Mouse (Mus musculus) neural tube, embryonic 15.5 days (tissue): ENCODE measurements around the gene Slc5a5. TPM values are rescaled to one million over a fixed set of nuclear protein-coding genes. Genes with fewer than 3 reads are reported as not detected.

Source experiments
- ATAC-seq: fragments of 200-750 bp; cut with Nextera tagmentation; 2 replicates; pipeline ENCODE4 v1.8.0; 2017; ENCODE audit warnings: mild to moderate bottlenecking, moderate TSS enrichment, moderate library complexity; ENCODE audit not compliant: low FRiP score
- H3K27ac ChIP-seq: fragments of 300-500 bp; sonication (generic); replicated peaks from 2 replicates; pipeline ENCODE4 v1.5.1; 2015; ENCODE audit warnings: mild to moderate bottlenecking, inconsistent platforms
- H3K27me3 ChIP-seq: fragments of 300-500 bp; sonication (generic); replicated peaks from 2 replicates; pipeline ENCODE4 v1.6.1; 2015; ENCODE audit warnings: inconsistent platforms
- H3K36me3 ChIP-seq: fragments of 300-500 bp; sonication (generic); 2 replicates; pipeline ENCODE4 v1.6.1; 2015; ENCODE audit warnings: inconsistent platforms
- H3K4me1 ChIP-seq: fragments of 300-500 bp; sonication (generic); 2 replicates; pipeline ENCODE4 v1.6.1; 2015; ENCODE audit warnings: inconsistent platforms
- H3K4me2 ChIP-seq: fragments of 300-500 bp; sonication (generic); 2 replicates; pipeline ENCODE4 v1.6.1; 2015; ENCODE audit warnings: inconsistent platforms, mild to moderate bottlenecking, moderate library complexity
- H3K4me3 ChIP-seq: fragments of 300-500 bp; sonication (generic); replicated peaks from 2 replicates; pipeline ENCODE4 v1.5.1; 2015; ENCODE audit warnings: mild to moderate bottlenecking, inconsistent platforms
- H3K9ac ChIP-seq: fragments of 300-500 bp; sonication (generic); replicated peaks from 2 replicates; pipeline ENCODE4 v1.6.1; 2015; ENCODE audit warnings: mild to moderate bottlenecking, inconsistent platforms
- H3K9me3 ChIP-seq: fragments of 300-500 bp; sonication (generic); replicated peaks from 2 replicates; pipeline ENCODE4 v1.6.1; 2016; ENCODE audit warnings: inconsistent platforms
- WGBS: fragments of 180-500 bp; shearing (Covaris S2); methylation state at CpG from one replicate; pipeline ENCODE4 v1.1.7; 2015; ENCODE audit warnings: mixed read lengths; 5-methylcytosine and 5-hydroxymethylcytosine counted together
- polyA plus RNA-seq: library from polyadenylated mRNA; unstranded; fragments of >200 nt; fragmentation: Nextera tagmentation; extraction: Ambion mirVana; gene quantifications from 2 replicates; pipeline ENCODE4 v1.2.1, GENCODE M21; 2015

Slc5a5 gene
- polyA plus RNA-seq, 1 experiment from 2014 or later: 3.3 TPM

DNA sequence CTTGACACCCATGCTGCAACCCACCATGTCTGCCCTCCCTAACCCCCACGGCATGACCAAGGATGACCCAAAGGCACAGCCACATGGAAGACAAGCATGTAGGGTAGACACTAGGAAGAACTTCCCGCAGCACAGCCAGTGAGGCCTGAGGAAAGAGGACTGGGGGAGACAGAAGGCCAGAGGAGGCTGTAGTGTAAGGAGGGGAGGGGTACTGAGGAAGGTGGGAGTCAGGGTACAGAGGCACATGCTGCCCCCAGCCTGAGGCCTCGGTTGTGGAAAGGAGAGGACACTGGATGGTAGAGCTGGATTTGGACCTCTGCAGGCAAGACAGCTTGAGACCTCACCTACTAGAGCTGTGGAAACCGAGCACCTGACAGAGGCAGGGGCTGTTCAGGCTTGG lies 41.6 kb downstream of the Slc5a5 start:
- Histone ChIP-seq H3K4me3 (no peak overlapping the region), H3K36me3 (peaks cover 12% of the 10 kb centered on the region; the same call in 1 of the 2 replicates), H3K4me1 (peaks cover 10% of the 10 kb centered on the region), H3K9ac (no peak overlapping the region), H3K27ac (no peak overlapping the region), H3K4me2 (no peak overlapping the region), H3K9me3 (no peaks in the 10 kb centered on the region), H3K27me3 (no peaks in the 10 kb centered on the region)
- 85% methylated on average over 4 of the region's 4 CpGs for WGBS
- ATAC-seq: no peak

DNA sequence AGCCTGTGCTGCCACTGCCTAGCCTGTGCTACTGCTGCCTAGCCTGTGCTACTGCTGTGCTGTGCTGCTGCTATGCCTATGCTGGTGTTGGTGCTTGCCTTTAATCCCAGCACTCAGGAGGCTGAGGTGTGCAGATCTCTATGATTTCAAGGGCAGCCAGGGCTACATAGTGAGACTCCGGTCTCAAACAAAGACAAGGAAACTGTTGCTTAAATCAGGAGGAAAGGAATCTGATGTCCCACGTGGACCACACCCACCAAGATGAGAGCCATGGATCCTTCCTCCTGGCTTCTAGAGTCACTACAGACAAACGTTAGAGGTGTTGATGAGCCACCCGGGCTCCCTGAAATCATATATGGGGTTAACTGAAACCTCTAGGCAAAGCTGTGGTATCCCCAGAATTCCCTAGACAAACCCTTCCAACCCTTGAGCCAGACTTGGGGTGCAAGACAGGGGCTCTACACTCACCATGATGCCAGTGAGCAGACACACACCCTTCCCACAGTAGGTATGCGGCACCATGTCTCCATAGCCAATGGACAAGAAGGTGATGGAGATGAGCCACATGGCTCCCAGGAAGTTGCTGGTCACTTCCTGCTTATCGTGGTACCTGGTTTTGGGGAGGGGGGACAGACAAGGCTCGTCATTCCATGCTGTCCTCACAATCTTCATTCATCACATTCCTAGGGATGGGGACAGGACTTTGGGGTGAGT lies 42.3 kb downstream of the Slc5a5 start:
- H3K27me3 ChIP-seq: no peaks in the 10 kb centered on the region
- peaks cover 8% of the 10 kb centered on the region for H3K4me1 ChIP-seq
- H3K4me2 ChIP-seq: no peak overlapping the region
- no peak for ATAC-seq
- H3K9ac ChIP-seq: no peak overlapping the region
- H3K9me3 ChIP-seq: no peaks in the 10 kb centered on the region
- no peak overlapping the region for H3K4me3 ChIP-seq
- no peak overlapping the region for H3K27ac ChIP-seq
- peaks cover 12% of the 10 kb centered on the region; the same call in 1 of the 2 replicates for H3K36me3 ChIP-seq
- WGBS: 84% methylated on average over 7 of the region's 7 CpGs

GRCm38 (mm10) chr8:70849333-70849990 lies 43.1 kb downstream of the Slc5a5 start:
- Histone ChIP-seq H3K27ac (no peak overlapping the region), H3K9me3 (no peaks in the 10 kb centered on the region), H3K36me3 (peaks cover 12% of the 10 kb centered on the region; the same call in 1 of the 2 replicates), H3K4me1 (peaks cover 8% of the 10 kb centered on the region; the same call in 1 of the 2 replicates), H3K4me3 (no peak overlapping the region), H3K4me2 (no peak overlapping the region), H3K27me3 (no peaks in the 10 kb centered on the region), H3K9ac (no peak overlapping the region)
- no peak for ATAC-seq
- 86% methylated on average over 3 of the region's 3 CpGs for WGBS

DNA sequence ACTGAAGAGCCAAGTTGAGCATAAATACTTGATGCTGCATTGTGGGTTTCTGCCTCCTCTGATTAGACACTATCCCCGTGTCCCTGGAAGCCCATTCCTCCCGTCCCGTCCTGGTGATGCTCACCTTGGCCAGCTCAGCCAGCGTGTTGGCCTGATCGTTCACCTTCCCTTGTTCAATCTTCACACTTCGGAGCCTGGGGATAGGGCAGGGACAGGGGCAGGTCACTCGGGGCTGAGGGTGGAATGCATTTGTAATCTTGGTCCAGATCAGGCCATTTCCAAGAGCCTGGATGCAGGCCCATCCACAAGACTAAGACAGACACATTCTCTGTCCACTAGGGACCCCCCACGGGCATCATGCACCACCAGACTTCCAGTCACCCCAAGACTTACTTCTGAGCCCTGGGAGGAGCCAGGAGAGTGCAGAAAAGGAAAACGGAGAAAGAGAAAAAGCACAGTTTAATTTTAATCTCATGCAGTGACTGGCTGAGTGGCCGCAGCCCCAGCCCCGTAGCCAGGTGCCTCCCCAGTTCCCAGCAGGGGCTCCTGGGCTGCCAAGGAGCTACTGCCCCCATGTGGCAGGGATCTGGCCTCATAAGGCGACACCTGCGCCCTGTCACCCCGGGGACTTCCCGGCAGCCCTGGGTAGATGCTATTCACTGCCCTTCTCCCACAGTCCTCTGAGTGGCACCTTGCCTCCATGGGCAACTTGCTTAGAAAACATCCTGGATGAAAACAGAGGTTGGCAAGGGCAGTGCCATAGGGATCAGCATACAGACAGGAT lies 46.0 kb downstream of the Slc5a5 start:
- 57% methylated on average over 15 of the region's 15 CpGs for WGBS
- no peak overlapping the region for H3K9ac ChIP-seq
- no peaks in the 10 kb centered on the region for H3K9me3 ChIP-seq
- no peak for ATAC-seq
- peaks cover 10% of the 10 kb centered on the region; the same call in 1 of the 2 replicates for H3K36me3 ChIP-seq
- H3K27ac ChIP-seq: no peak overlapping the region
- H3K4me1 ChIP-seq: peaks cover 4% of the 10 kb centered on the region; the same call in 1 of the 2 replicates
- no peaks in the 10 kb centered on the region for H3K27me3 ChIP-seq
- H3K4me3 ChIP-seq: no peak overlapping the region
- no peak overlapping the region for H3K4me2 ChIP-seq

- Histone ChIP-seq H3K27me3 (no peaks in the 10 kb centered on the region), H3K9ac (no peak overlapping the region), H3K27ac (no peak overlapping the region), H3K9me3 (no peaks in the 10 kb centered on the region), H3K4me3 (no peak overlapping the region), H3K36me3 (peaks cover 7% of the 10 kb centered on the region; the same call in 1 of the 2 replicates), H3K4me1 (peaks cover 16% of the 10 kb centered on the region), H3K4me2 (no peak overlapping the region)
- ATAC-seq: no peak
- 40% methylated on average over 5 of the region's 5 CpGs for WGBS
Observed at GRCm38 (mm10) chr8:70845108-70845507, 47.4 kb downstream of the Slc5a5 start.

- H3K27me3 ChIP-seq: no peaks in the 10 kb centered on the region
- 2% methylated on average over 6 of the region's 6 CpGs for WGBS
- no peak overlapping the region for H3K4me2 ChIP-seq
- H3K4me3 ChIP-seq: no peak overlapping the region
- H3K36me3 ChIP-seq: peaks cover 5% of the 10 kb centered on the region; the same call in 1 of the 2 replicates
- H3K9ac ChIP-seq: no peak overlapping the region
- H3K9me3 ChIP-seq: no peaks in the 10 kb centered on the region
- no peak for ATAC-seq
- H3K27ac ChIP-seq: no peak overlapping the region
- H3K4me1 ChIP-seq: peaks cover 19% of the 10 kb centered on the region
Observed at GRCm38 (mm10) chr8:70844523-70844922, 48.0 kb downstream of the Slc5a5 start.

DNA sequence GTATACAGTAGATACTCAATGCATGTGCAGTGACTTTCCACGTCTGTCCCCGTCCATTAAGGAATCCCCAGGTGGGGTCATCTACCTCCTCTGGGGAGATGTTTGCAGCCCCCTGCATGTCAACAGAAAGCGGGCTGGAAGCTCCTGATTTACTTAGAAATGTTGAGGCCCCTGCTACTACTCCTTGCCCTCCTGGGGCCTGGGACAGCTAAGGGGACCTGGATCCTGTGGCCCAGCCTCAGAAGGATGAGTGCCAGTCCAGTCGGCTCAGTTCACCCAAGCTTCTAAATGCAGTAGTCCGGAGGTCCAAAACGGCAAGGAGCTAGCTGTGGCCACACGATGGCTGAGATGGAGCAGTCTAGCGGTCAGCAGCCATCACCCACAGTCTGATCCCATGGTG lies 48.6 kb downstream of the Slc5a5 start:
- Histone ChIP-seq H3K9ac (no peak overlapping the region), H3K4me2 (no peak overlapping the region)

GRCm38 (mm10) chr8:70843214-70843773 lies 49.3 kb downstream of the Slc5a5 start:
- Histone ChIP-seq H3K9me3 (no peaks in the 10 kb centered on the region), H3K27me3 (no peaks in the 10 kb centered on the region), H3K36me3 (peaks cover 5% of the 10 kb centered on the region; the same call in 1 of the 2 replicates), H3K4me1 (peaks cover 25% of the 10 kb centered on the region), H3K27ac (no peak overlapping the region), H3K9ac (no peak overlapping the region), H3K4me3 (no peak overlapping the region), H3K4me2 (no peak overlapping the region)
- ATAC-seq: no peak
- WGBS: 78% methylated on average over 5 of the region's 5 CpGs

More for the DNA sequence above, 48.6 kb downstream of the Slc5a5 start:
- 86% methylated on average over 8 of the region's 8 CpGs for WGBS
- no peaks in the 10 kb centered on the region for H3K9me3 ChIP-seq
- H3K4me1 ChIP-seq: peaks cover 19% of the 10 kb centered on the region
- no peak overlapping the region for H3K27ac ChIP-seq
- no peak for ATAC-seq
- peaks cover 5% of the 10 kb centered on the region; the same call in 1 of the 2 replicates for H3K36me3 ChIP-seq
- no peak overlapping the region for H3K4me3 ChIP-seq
- no peaks in the 10 kb centered on the region for H3K27me3 ChIP-seq

DNA sequence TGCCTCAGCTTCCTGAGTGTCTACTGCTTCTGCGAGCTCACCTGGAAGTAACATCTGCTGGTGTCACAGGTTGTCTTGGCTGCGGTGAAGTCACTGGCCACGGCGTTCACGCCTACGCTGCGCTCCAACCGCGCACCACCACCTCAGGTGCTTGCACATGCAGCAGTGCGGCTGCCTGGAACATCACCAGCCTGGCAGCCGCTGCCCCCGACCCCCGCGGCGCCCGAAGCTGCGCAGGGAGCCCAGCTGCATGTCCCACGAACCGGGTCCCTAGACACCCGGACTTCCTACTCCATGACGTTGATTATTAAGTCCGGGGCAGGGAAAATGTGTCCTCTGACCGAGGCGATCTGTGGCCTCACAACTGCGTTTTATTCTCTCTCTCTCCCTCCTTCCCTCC lies 50.1 kb downstream of the Slc5a5 start:
- no peaks in the 10 kb centered on the region for H3K27me3 ChIP-seq
- 67% methylated on average over 25 of the region's 25 CpGs for WGBS
- H3K27ac ChIP-seq: no peak overlapping the region
- no peak overlapping the region for H3K4me3 ChIP-seq
- no peaks in the 10 kb centered on the region for H3K9me3 ChIP-seq
- peaks cover 25% of the 10 kb centered on the region for H3K4me1 ChIP-seq
- H3K4me2 ChIP-seq: no peak overlapping the region
- ATAC-seq: no peak
- peaks cover 5% of the 10 kb centered on the region; the same call in 1 of the 2 replicates for H3K36me3 ChIP-seq
- no peak overlapping the region for H3K9ac ChIP-seq

DNA sequence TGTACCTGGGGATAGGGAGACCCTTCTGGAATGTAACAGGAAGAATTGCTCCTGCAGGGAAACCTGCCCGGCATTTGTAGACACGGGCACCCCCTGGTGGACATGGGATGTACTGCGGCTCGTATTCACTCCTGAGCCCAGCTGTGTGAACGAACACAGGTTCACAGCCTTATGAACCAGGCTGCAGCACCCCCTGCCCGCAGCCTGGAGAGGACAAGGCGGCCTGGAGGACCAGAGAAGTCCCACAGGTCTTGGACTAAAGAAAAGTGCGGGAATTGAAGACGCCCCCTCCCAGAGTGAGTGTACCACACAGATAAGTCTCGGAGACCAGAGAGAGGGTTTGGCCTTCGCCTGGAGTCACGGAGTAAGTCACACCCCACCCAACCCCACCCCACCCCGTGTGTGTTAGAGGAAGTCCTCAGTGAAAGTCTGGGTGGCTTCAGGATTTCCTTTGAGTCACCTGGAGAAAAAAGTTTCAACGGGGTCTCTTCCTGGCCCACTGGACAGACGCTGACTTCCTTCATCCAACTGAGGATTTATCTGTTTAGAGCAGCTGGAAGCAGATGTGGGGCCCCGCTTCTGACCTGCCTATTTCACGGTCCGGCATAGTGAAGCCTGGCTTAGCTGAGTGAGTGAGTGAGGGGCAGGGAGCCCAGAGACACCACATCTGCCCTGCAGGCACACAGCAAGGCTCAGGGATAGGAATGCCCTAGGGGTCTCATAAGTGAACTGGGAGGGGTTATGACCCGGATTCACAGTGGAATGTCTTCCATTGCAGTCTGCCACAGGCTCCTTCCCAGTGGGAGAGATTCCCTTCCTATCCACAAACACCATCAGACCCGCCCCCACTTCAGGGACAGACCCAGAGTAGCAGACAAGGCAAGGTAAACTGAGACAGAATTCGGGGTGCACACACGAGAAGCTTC lies 51.1 kb downstream of the Slc5a5 start:
- Histone ChIP-seq H3K4me1 (peaks cover 25% of the 10 kb centered on the region), H3K4me3 (no peak overlapping the region), H3K4me2 (no peak overlapping the region), H3K27me3 (no peaks in the 10 kb centered on the region), H3K27ac (peak overlapping the region; percentile 56; the same call in 1 of the 2 replicates), H3K9ac (no peak overlapping the region), H3K9me3 (no peaks in the 10 kb centered on the region), H3K36me3 (peaks cover 5% of the 10 kb centered on the region; the same call in 1 of the 2 replicates)
- WGBS: 41% methylated on average over 22 of the region's 22 CpGs
- ATAC-seq: no peak
